Mouse (Mus musculus): ENCODE results near the gene Fam181a. TPM values are rescaled to one million over a fixed set of nuclear protein-coding genes. Genes with fewer than 3 reads are reported as not detected.
A peak's percentile ranks its signal among the peaks of the same experiment; 100 is the strongest.

The Fam181a gene
- polyA plus RNA-seq, 1 experiment from 2014 or later: 21.1 TPM

DNA sequence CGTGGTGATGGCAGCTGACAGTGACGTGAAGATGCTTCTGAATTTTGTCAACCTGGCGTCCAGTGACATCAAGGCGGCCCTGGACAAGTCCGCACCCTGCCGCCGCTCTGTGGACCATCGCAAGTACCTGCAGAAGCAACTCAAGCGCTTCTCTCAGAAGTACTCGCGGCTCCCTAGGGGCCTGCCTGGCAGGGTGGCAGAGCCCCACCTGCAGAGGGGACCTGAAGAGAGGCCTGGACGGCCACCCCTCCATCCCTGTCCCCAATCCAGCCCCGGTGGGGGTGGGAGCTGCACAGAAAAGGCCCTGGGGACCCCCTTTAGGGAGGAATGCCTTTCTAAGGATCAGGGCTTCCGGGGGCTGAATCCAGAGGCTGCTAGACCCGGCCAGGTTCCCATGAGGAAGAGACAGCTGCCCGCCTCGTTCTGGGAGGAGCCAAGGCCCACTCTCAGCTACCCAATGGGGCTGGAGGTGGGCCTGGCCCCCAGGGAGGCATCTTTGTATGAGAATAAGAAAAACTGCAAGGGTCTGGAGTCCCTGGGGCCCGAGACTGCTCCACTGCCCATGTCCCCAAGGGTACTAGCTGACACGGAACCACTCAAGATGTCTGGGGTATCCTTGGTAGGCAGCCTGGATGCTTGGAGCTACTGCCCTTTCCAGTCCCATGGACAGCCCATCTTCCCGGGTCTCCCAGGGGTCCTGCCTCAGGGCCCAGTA is 5.2 kb downstream of the Fam181a start:
- peaks cover 10% of the 10 kb centered on the region; the same call in 1 of the 2 replicates for H3K27me3 ChIP-seq
- H3K27ac ChIP-seq: peak overlapping the region; percentile 89
- H3K4me1 ChIP-seq (replicated peaks): peaks cover 68% of the 10 kb centered on the region
- WGBS: 15% methylated on average over 20 of the region's 20 CpGs
- no peaks in the 10 kb centered on the region for H3K9me3 ChIP-seq
- no peaks in the 10 kb centered on the region for H3K36me3 ChIP-seq
- peak overlapping the region; percentile 53 for H3K9ac ChIP-seq (replicated peaks)
- H3K4me3 ChIP-seq (replicated peaks): peak overlapping the region; percentile 42
- no peak for ATAC-seq
- H3K4me2 ChIP-seq (replicated peaks): peak overlapping the region; percentile 64

DNA sequence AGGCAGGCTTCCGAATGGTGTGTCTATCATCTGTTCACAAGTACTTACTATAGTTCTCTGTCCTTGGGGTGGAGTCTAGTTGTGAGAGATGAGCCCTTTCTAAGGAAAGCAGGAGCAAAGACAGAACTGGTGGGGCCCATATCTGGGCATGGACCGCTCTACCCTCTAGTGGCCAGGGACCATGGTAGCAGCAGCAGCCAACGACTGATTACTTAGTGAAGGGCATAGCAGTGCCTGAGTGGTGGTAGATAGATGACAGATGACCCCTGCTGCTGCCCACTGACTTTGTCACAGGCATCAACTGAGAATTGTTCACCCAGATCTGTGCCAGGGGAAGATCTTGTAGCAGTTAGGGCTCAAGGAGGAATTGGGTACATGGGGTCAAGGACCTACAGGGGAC is 12.0 kb downstream of the Fam181a start:
- Histone ChIP-seq H3K27ac (no peak overlapping the region), H3K4me3 (replicated peaks) (no peak overlapping the region), H3K9me3 (no peaks in the 10 kb centered on the region), H3K4me1 (replicated peaks) (peaks cover 10% of the 10 kb centered on the region), H3K27me3 (peaks cover 28% of the 10 kb centered on the region), H3K4me2 (replicated peaks) (no peak overlapping the region), H3K36me3 (no peaks in the 10 kb centered on the region), H3K9ac (replicated peaks) (no peak overlapping the region)
- WGBS: 35% methylated on average over 3 of the region's 3 CpGs
- no peak; the same call in 1 of the 2 replicates for ATAC-seq

DNA sequence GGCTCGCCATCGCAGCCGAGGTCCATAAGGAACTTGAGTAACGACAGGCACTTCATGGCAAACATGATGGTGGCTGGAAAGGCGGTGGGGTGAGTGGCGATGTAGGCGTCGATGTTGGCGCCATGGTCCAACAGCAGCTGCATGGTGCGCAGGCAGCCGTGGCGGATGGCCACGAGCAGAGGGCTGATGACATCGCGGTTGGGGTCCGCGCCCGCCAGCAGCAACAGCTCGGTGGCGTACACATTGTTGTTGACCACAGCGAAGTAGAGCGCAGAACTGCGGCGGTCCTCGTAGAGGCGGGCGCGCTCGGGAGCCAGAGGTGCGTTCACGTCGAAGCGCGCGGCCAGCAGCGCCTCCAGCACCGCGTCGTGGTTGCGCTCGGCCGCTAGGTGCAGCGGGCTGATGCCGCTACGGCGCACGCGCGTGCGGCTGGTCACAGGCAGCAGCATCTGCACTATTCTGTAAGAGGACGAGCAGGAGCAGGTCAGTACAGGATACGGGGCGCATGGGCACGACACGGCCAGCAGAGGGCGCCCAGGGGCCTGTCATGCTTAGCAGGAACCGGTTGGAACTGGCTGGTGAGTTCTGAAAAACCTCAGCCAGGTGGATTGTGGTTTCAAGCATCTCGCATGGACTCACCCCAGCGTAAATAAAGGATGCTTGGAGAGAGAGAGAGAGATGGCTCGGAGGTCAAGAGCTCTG is 14.5 kb downstream of the Fam181a start:
- Histone ChIP-seq H3K36me3 (no peaks in the 10 kb centered on the region), H3K4me3 (replicated peaks) (peak overlapping the region; percentile 42), H3K4me1 (replicated peaks) (peaks cover 16% of the 10 kb centered on the region), H3K9ac (replicated peaks) (0 out of 2 replicates have a peak overlapping the region, but pooled peaks have one; percentile 37), H3K9me3 (no peaks in the 10 kb centered on the region), H3K4me2 (replicated peaks) (peak overlapping the region; percentile 56), H3K27ac (no peak overlapping the region), H3K27me3 (peaks cover 32% of the 10 kb centered on the region)
- ATAC-seq: peak; percentile 98
- 8% methylated on average over 60 of the region's 60 CpGs for WGBS

DNA sequence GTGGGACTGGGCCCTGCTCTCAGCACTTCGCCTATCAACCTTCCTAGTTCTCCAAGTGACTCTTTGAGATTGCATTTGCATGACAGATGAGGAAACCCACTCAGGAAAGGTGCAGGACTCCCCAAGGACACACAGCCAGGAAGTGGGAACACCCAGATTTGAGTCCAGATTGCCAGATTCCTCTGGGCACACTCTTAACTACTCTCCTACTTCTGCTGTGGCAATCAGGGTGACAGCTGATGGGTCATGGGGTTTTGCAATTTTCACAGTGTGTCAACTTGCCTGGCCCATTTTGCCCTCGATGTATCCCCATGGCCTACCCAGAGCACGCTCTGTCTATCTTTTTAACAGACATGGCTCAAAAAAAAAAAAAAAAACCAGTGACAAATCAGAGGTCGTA is 15.8 kb downstream of the Fam181a start:
- no peak overlapping the region for H3K9ac ChIP-seq (replicated peaks)
- peaks cover 28% of the 10 kb centered on the region for H3K27me3 ChIP-seq
- WGBS: 70% methylated on average over 4 of the region's 4 CpGs
- peaks cover 16% of the 10 kb centered on the region for H3K4me1 ChIP-seq (replicated peaks)
- H3K27ac ChIP-seq: no peak overlapping the region
- H3K4me3 ChIP-seq (replicated peaks): no peak overlapping the region
- no peaks in the 10 kb centered on the region for H3K36me3 ChIP-seq
- ATAC-seq: no peak
- H3K9me3 ChIP-seq: no peaks in the 10 kb centered on the region
- H3K4me2 ChIP-seq (replicated peaks): no peak overlapping the region

DNA sequence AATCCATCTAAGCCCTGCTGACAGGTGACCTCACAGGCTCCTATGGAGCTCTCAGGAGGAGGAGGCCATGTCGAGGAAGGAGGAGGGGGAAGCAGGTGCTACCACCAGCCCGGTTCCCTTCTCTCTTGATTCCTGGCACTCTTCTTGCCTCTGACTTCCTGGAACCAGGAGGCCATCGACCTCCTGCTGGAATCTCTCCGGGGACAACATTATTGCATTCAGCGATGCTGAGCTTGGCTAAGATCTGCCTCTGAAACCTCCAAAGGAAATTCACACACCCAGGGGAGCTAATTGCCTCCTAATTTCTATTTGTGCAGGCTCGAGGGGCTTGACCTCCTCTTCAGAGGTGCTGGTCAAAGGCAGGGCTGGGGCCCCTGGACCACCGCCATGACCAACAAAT is 16.3 kb downstream of the Fam181a start:
- 21% methylated on average over 7 of the region's 7 CpGs for WGBS
- H3K27ac ChIP-seq: no peak overlapping the region
- no peak overlapping the region for H3K9ac ChIP-seq (replicated peaks)
- peaks cover 16% of the 10 kb centered on the region for H3K4me1 ChIP-seq (replicated peaks)
- no peaks in the 10 kb centered on the region for H3K36me3 ChIP-seq
- no peaks in the 10 kb centered on the region for H3K9me3 ChIP-seq
- no peak for ATAC-seq
- H3K27me3 ChIP-seq: peaks cover 28% of the 10 kb centered on the region
- H3K4me3 ChIP-seq (replicated peaks): no peak overlapping the region
- H3K4me2 ChIP-seq (replicated peaks): no peak overlapping the region

DNA sequence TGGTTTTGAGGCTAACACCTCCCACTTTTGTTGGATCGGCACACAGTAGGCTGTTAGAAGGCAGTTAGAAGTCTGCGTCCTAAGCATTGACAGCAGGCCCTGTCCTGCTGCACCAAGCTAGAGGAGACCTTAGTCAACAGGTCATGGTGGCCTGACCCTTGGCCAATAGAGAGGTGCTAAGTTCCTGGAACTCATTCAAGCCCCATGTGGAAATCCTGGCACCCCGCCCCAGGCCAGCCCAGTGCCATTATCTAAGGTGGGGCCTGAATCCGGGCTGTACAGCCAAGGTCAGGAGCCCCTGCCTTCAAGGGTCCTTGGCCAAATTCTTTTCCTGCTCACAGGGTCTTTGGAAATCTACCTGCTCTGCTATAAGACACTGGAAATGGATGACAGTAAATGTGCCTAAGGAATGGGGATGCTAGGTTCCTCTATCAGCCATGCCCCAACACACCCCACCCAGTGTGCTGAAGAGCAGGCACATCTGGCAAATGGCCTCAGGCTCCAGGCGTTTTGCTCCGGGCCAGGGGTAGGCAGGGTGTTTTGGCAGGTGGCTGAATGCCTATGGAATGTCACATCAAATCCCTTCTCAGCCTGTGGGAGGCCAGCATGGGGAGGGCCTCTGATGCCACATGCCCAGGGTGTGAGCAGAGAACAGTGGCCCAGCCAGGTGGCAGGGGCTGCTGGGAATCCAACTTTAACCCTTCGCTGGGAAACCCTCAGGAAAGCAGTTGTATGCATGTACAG is 17.8 kb downstream of the Fam181a start:
- peaks cover 16% of the 10 kb centered on the region for H3K4me1 ChIP-seq (replicated peaks)
- no peak overlapping the region for H3K4me3 ChIP-seq (replicated peaks)
- no peak overlapping the region for H3K4me2 ChIP-seq (replicated peaks)
- no peaks in the 10 kb centered on the region for H3K36me3 ChIP-seq
- no peak overlapping the region for H3K9ac ChIP-seq (replicated peaks)
- ATAC-seq: no peak
- H3K27me3 ChIP-seq: peaks cover 21% of the 10 kb centered on the region
- H3K27ac ChIP-seq: no peak overlapping the region
- 69% methylated on average over 7 of the region's 7 CpGs for WGBS
- no peaks in the 10 kb centered on the region for H3K9me3 ChIP-seq

DNA sequence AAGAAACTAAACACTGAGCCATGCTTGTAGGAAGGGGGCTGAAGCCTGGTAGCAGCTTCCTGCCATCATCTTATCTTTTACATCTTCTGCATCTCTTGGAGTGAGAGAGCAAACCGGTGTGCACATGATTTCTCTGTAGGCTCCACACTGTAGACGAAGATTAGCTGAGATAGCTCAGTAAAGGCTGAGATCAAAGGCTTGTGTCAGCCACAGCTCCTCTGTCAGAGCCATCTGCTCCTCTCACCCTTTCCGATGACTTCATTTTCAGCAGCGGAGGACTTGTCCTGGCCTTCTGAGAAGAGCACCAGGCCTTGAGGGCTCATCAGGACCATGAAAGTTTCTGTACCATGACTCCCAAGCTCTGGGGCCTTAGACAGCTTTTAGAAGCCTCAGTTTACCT is 20.7 kb downstream of the Fam181a start:
- Histone ChIP-seq H3K4me2 (replicated peaks) (no peak overlapping the region), H3K4me1 (replicated peaks) (peaks cover 20% of the 10 kb centered on the region), H3K27ac (no peak overlapping the region), H3K9me3 (no peaks in the 10 kb centered on the region), H3K27me3 (peaks cover 7% of the 10 kb centered on the region; the same call in 1 of the 2 replicates), H3K36me3 (no peaks in the 10 kb centered on the region), H3K4me3 (replicated peaks) (no peak overlapping the region), H3K9ac (replicated peaks) (no peak overlapping the region)
- ATAC-seq: no peak
- 69% methylated on average over 4 of the region's 4 CpGs for WGBS

DNA sequence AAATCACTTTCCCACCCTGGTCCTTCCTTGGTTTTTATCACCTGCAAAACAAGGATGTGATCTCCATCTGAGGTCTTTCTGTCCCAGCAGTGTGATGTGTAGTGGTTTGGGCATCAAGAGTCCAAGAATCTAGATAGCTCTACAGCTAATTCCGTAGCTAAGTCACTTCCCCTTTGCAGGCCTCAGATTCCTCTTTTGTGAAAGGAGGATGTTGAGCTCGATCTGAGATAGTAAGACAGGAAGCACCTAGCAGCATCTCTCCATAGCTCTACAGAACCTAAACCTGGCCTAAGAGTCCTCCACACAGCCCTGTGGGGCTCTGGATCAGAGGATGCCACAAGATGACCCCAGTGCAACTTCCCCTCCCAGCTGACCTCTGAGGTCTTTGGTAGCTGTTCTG is 22.1 kb downstream of the Fam181a start:
- 91% methylated on average over 2 of the region's 2 CpGs for WGBS
- no peak overlapping the region for H3K4me3 ChIP-seq (replicated peaks)
- H3K27me3 ChIP-seq: peaks cover 7% of the 10 kb centered on the region; the same call in 1 of the 2 replicates
- H3K4me2 ChIP-seq (replicated peaks): no peak overlapping the region
- no peak overlapping the region for H3K9ac ChIP-seq (replicated peaks)
- H3K36me3 ChIP-seq: no peaks in the 10 kb centered on the region
- no peaks in the 10 kb centered on the region for H3K9me3 ChIP-seq
- no peak for ATAC-seq
- peaks cover 16% of the 10 kb centered on the region for H3K4me1 ChIP-seq (replicated peaks)
- no peak overlapping the region for H3K27ac ChIP-seq

DNA sequence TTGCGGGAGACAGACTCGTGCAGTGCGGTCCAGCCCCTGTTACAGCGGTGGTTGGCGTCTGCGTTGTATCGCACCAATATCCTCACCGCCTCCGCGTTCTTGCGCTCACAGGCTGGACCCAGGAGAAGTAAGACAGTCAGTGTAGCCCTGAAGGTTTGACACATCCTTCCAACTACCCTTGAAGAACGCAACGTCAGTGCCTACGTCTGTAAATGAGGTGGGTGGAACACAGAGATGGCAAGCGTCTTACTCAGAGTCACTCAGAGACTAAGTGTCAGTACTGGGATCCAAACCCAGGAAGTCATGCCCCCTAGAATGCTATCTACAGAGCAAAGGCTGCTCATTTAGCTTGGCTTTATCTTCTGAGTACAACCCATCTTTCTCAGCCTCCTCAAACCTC is 22.7 kb downstream of the Fam181a start:
- H3K4me2 ChIP-seq (replicated peaks): no peak overlapping the region
- ATAC-seq: no peak
- H3K4me3 ChIP-seq (replicated peaks): no peak overlapping the region
- WGBS: 96% methylated on average over 15 of the region's 15 CpGs
- H3K9me3 ChIP-seq: no peaks in the 10 kb centered on the region
- H3K4me1 ChIP-seq (replicated peaks): peaks cover 16% of the 10 kb centered on the region
- peaks cover 7% of the 10 kb centered on the region; the same call in 1 of the 2 replicates for H3K27me3 ChIP-seq
- no peaks in the 10 kb centered on the region for H3K36me3 ChIP-seq
- H3K27ac ChIP-seq: no peak overlapping the region
- no peak overlapping the region for H3K9ac ChIP-seq (replicated peaks)

DNA sequence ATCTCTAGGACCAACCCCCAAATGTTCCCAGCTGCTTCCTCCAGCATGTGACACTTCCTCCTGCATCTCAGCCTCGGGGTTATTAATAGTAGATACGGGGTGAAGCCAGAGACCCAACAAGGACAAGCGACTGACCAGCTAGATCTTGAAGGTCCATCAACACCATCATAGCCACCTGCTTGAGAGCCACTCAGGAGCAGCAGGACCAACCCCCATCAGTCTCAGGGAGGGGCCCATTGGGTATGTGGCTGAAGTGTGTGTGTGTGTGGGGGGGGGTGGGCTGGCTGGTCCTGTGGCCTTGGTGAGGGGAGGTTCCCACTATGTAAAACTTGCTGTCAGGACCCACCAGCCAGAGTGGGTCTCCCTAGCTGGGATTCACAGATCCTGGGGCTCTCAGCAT is 26.0 kb downstream of the Fam181a start:
- Histone ChIP-seq H3K36me3 (no peaks in the 10 kb centered on the region), H3K27me3 (0 out of 2 replicates have a peak, but pooled peaks cover 2% of the 10 kb centered on the region), H3K9ac (replicated peaks) (no peak overlapping the region), H3K4me2 (replicated peaks) (no peak overlapping the region), H3K27ac (no peak overlapping the region), H3K4me1 (replicated peaks) (peaks cover 10% of the 10 kb centered on the region; the same call in 1 of the 2 replicates), H3K9me3 (no peaks in the 10 kb centered on the region), H3K4me3 (replicated peaks) (no peak overlapping the region)
- ATAC-seq: no peak; the same call in 1 of the 2 replicates
- 85% methylated on average over 3 of the region's 3 CpGs for WGBS

DNA sequence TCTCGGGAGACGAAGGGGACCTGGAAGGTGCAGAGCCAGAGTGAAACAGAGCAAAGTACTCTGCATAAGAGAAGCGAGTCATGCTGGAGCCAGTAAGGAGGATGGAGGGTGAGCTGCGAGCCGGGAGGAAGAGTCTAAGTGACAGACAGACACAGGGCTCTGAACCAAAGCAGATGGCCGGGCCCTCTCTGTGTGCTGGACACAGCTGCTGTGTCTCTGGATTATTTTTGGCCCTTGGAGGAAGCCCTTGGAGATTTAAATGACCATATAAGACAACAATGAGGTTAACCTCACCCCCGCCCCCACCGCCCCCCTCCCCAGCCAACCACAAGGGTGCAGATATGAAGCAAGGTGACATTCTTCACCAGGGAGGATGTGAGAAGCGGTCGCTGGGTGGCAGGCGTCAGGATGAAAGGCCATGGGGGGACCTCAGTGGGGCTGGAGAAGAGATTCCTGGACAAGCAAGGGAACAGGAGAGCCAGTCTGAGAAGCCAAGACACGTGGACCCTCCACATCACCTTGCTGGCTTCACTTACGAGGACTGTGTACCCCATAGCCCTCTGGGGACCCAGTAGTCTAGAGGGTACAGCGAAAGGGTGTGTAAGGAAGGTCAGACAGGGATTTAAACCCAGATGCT is 27.5 kb downstream of the Fam181a start:
- no peaks in the 10 kb centered on the region for H3K9me3 ChIP-seq
- no peak overlapping the region for H3K4me2 ChIP-seq (replicated peaks)
- H3K27me3 ChIP-seq: 0 out of 2 replicates have a peak, but pooled peaks cover 2% of the 10 kb centered on the region
- 80% methylated on average over 14 of the region's 14 CpGs for WGBS
- no peak for ATAC-seq
- no peak overlapping the region for H3K4me3 ChIP-seq (replicated peaks)
- peaks cover 10% of the 10 kb centered on the region; the same call in 1 of the 2 replicates for H3K4me1 ChIP-seq (replicated peaks)
- no peak overlapping the region for H3K9ac ChIP-seq (replicated peaks)
- no peaks in the 10 kb centered on the region for H3K36me3 ChIP-seq
- no peak overlapping the region for H3K27ac ChIP-seq
